Mouse (Mus musculus) spleen, adult 2 months (tissue): Measurements from ENCODE around the gene Syngr1.

Experiments used
- CTCF ChIP-seq: fragments of 200-500 bp; IDR thresholded peaks from 2 replicates; pipeline ENCODE4 v1.5.1; 2011; ENCODE audit warnings: mild to moderate bottlenecking, inconsistent platforms; ENCODE audit not compliant: insufficient read depth, insufficient read length, insufficient replicate concordance; ENCODE audit errors: extremely low read depth
- POLR2A ChIP-seq: fragments of 200-500 bp; IDR thresholded peaks from 2 replicates; pipeline ENCODE4 v1.6.1; 2011; ENCODE audit warnings: low read depth, low read length, inconsistent platforms

GRCm38 (mm10) chr15:80090741-80091120 lies 403 bp upstream of the Syngr1 start:
- TF ChIP-seq POLR2A (no peak), CTCF (no peak)
